Mouse (Mus musculus) forebrain, embryonic 14.5 days (tissue): ENCODE measurements at regions not wholly inside any gene's neighbourhood (a gene's known extent, or its start where the extent isn't known, plus 50 kb on each side); places are given as distances from the start of the nearest gene placed in this dataset.

Source experiments
- ATAC-seq: fragments of 200-750 bp; cut with Nextera tagmentation; 2 replicates; pipeline ENCODE4 v1.8.0; 2017; ENCODE audit warnings: mild to moderate bottlenecking, moderate library complexity
- DNase-seq: peaks from one replicate; pipeline ENCODE4 v3.0.0-alpha.2; 2015; ENCODE audit warnings: low spot score
- H3K27ac ChIP-seq: fragments of 300-500 bp; sonication (generic); 2 replicates; pipeline ENCODE4 v1.5.1; 2014; ENCODE audit warnings: low read depth, mild to moderate bottlenecking, control low read depth, low read length, moderate library complexity
- H3K27me3 ChIP-seq: fragments of 300-500 bp; sonication (generic); replicated peaks from 2 replicates; pipeline ENCODE4 v1.6.1; 2014; ENCODE audit warnings: low read length, control low read depth, mixed read lengths; ENCODE audit not compliant: control insufficient read depth, insufficient read depth
- H3K36me3 ChIP-seq: fragments of 300-500 bp; sonication (generic); 2 replicates; pipeline ENCODE4 v1.6.1; 2014; ENCODE audit warnings: low read length, control low read depth; ENCODE audit not compliant: control insufficient read depth, insufficient read depth
- H3K4me1 ChIP-seq: fragments of 300-500 bp; sonication (generic); 2 replicates; pipeline ENCODE4 v1.6.1; 2014; ENCODE audit warnings: antibody characterized with exemption, low read length, control low read depth; ENCODE audit not compliant: control insufficient read depth, insufficient read depth
- H3K4me2 ChIP-seq: fragments of 300-500 bp; sonication (generic); 2 replicates; pipeline ENCODE4 v1.6.1; 2014; ENCODE audit warnings: mild to moderate bottlenecking, control low read depth, low read length
- H3K4me3 ChIP-seq: fragments of 300-500 bp; sonication (generic); 2 replicates; pipeline ENCODE4 v1.5.1; 2014; ENCODE audit warnings: low read depth, low read length, control low read depth
- H3K9ac ChIP-seq: fragments of 300-500 bp; sonication (generic); 2 replicates; pipeline ENCODE4 v1.6.1; 2014; ENCODE audit warnings: mild to moderate bottlenecking, low read length, control low read depth, moderate library complexity
- H3K9me3 ChIP-seq: fragments of 300-500 bp; sonication (generic); replicated peaks from 2 replicates; pipeline ENCODE4 v1.6.1; 2016; ENCODE audit warnings: low read length, control low read depth, mixed read lengths; ENCODE audit not compliant: control insufficient read depth
- WGBS: fragments of 180-500 bp; shearing (Covaris S2); extraction: QIAGEN DNeasy Blood & Tissue Kit; methylation state at CpG from one replicate; pipeline ENCODE4 v1.1.7; 2014; 5-methylcytosine and 5-hydroxymethylcytosine counted together

GRCm38 (mm10) chr10:113592126-113592525 is 663.3 kb upstream of the Atxn7l3b start:
- H3K4me3 ChIP-seq = no peak overlapping the region
- WGBS = 36% methylated on average over 2 of the region's 2 CpGs
- no peak overlapping the region for H3K9ac ChIP-seq
- H3K36me3 ChIP-seq = no peaks in the 10 kb centered on the region
- ATAC-seq = no peak
- no peaks in the 10 kb centered on the region for H3K9me3 ChIP-seq
- H3K27me3 ChIP-seq = no peaks in the 10 kb centered on the region
- DNase-seq = peak; percentile 19
- H3K4me2 ChIP-seq = no peak overlapping the region
- H3K27ac ChIP-seq = no peak overlapping the region
- no peaks in the 10 kb centered on the region for H3K4me1 ChIP-seq

GRCm38 (mm10) chr10:113570270-113570669 is 641.5 kb upstream of the Atxn7l3b start:
- Histone ChIP-seq H3K4me2 (no peak overlapping the region), H3K36me3 (no peaks in the 10 kb centered on the region), H3K27ac (no peak overlapping the region), H3K27me3 (no peaks in the 10 kb centered on the region), H3K4me3 (no peak overlapping the region), H3K9ac (no peak overlapping the region), H3K4me1 (no peaks in the 10 kb centered on the region), H3K9me3 (no peaks in the 10 kb centered on the region)
- 71% methylated on average over 1 of the region's 1 CpGs for WGBS
- peak; percentile 84; the same call in 1 of the 2 replicates for ATAC-seq
- DNase-seq = peak; percentile 76
